Mouse (Mus musculus) central nervous system, embryonic 18 days (tissue): ENCODE measurements around the gene Ptges3. TPM values are rescaled to one million over a fixed set of nuclear protein-coding genes. Genes with fewer than 3 reads are reported as not detected.

ENCODE experiments used
- polyA plus RNA-seq: library from polyadenylated mRNA; depleted of rRNA; stranded (reverse); fragments of >200 nt; gene quantifications from 2 replicates; pipeline ENCODE4 v1.2.3, GENCODE M21; 2012; rRNA removed

The Ptges3 gene
- polyA plus RNA-seq = 78.8 and 81.9 TPM in 2 replicates

DNA sequence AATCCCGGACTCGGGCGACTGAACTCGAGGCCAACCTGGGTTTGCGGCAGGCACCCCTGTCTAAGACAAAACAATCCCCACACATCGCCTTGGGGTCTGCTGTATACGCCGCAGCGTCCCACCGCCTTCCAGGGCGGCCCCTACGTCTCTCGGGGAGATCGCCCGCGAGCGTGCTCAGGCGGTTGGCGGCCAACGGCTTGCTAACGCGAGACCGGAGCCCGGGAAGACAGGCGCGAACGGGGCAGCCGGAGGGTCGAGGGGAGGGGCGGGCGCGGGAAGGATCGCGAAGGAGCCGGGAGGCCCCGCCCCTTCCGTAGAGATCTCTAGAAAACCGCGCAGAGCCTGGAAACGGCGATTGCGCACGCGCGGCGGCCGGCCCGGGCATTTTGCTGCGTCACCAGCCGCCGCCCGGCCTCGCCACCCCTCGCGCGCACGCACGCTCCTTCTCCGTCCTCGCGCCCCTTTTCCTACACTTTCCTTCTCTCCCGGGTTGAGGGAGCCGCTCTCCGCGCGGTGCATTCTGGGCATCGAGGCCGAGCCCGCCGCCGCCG lies at the start of gene Ptges3:
Gene Ptges3, plus strand, starts transcription at position 354 of the 551 bp plus-strand sequence.

DNA sequence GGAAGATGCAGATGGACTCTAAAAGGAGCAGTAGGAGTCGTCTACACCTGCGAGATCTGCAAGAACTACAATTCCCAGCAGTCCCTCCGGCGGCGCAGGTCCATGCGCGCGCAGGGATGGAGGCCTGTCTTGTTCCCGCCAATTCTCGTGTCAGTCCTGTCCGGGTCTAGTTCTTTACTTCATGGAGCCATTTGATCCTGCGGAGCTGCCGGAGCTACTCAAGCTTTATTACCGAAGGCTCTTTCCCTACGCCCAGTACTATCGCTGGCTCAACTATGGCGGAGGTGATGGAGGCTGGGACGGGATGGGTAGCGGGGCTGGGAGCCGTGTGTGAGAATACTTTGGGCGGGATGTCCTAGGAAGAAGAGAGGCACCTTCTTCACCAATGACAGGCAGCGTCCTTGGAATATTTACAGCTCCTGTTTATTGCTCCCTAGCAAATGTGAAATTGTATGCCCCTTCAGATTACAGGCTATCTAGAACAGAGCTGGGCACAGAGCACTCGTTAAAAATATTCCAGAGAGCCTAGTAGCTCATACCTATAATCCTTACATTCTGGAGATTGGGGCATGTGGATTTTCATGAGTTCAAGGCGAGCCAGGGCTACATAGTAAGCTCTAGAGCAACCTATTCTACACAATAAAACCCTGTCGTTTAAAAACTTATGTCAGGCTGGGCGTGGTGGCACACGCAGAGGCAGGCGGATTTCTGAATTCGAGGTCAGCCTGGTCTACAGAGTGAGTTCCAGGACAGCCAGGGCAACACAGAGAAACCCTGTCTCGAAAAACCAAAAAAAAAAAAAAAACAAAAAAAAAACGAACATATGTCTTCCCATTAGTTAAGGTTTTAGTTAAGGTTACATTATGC lies 43.5 kb upstream of the Ptges3 start, which contains the start of gene Prim1:
Gene Prim1, plus strand, starts transcription at position 101 of the 867 bp plus-strand sequence.

DNA sequence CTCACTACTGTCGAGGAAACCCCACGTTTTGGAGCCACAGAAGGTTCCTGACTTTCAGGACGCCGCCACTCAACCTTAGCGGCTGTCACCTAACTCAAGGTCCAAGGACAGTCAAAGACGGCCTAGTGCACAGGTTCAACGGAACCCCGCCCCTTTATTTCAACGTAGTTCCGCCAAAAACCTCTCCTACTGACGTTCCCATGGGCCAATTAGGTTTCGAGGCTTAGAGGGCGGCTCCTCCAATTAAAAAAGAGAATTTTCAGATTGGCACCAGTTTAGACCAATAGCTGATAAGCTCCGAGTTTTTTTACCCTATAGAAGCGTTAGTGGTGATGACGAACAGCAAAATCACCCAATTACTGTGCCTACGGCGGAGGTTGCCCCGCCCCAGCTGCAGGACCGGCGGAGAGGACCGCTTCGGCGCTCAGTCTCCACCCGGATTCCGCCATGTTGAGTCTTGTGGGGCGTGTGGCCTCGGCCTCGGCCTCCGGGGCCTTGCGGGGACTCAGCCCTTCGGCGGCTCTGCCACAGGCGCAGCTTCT lies 24.2 kb downstream of the Ptges3 start, which contains the start of gene Atp5b:
Gene Atp5b, plus strand, starts transcription at position 394 of the 542 bp plus-strand sequence.

DNA sequence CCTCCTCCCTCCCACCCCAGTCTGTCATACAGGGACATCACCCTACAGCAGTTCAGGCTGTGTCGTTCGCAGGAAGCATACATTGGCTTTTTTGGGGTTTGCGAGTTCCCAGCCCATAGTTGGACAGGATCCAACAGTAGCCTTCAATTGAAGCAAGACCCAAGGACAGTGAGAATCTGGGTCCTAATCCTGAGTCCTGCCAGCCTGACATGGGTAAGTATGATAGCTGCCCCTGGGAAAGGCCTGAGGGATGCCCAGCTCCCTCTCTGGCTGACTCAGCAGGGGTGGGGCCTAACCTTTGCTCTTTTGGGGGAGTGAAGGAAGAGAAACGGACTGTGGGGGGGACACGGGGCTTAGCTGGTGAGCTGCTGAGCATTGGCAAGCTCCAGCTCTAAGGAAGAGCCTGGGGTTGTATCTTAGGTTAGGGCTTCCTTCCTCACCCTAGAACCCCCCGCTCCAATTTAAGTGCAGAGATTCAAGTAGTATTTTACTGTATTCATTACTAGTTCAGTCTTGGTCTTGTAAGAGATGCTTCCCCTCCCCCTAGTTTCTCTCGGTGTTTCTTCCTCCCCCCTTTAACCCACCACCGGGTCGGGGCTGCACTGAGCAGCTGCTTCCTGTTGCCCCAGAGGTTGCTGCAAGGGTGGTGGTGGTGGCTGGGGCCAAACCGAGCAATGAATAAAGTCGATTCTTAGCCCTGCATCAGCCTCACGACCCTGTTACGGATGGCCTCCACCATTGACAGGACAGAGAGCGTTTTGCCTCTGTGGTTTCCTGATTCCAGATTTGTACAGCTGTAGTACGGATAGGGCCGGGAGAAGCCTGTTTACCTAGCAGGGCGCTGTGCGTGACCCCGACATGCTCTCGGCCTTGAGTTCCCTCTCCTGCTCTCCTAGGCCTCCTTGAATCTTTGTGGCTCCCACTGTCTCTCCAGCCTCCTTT lies 33.1 kb downstream of the Ptges3 start, which contains the start of gene Baz2a:
Gene Baz2a, plus strand, starts transcription at position 14 of the 942 bp plus-strand sequence.

Other genes starting within 250 kb of the Ptges3 start
- not detected in 2 replicates for gene Rdh19, start 209.0 kb upstream of the Ptges3 start, polyA plus RNA-seq
- gene Rdh16f2, start 192.5 kb upstream of the Ptges3 start, polyA plus RNA-seq = not detected in 2 replicates
- gene Rdh7, start 170.1 kb upstream of the Ptges3 start, polyA plus RNA-seq = not detected in 2 replicates
- gene Sdr9c7, start 160.4 kb upstream of the Ptges3 start, polyA plus RNA-seq = not detected in 2 replicates
- gene Hsd17b6, start 51.3 kb upstream of the Ptges3 start, polyA plus RNA-seq = not detected in 2 replicates
- 28.8 and 29.3 TPM in 2 replicates for gene Prim1, start 43.8 kb upstream of the Ptges3 start, polyA plus RNA-seq
- gene Naca, start 23.4 kb upstream of the Ptges3 start, polyA plus RNA-seq = 338 and 351 TPM in 2 replicates
- gene Atp5b, start 24.3 kb downstream of the Ptges3 start, polyA plus RNA-seq = 1,417 and 1,472 TPM in 2 replicates
- gene Baz2a, start 32.6 kb downstream of the Ptges3 start, polyA plus RNA-seq = 23.7 and 23.9 TPM in 2 replicates
- gene Rbms2, start 121.3 kb downstream of the Ptges3 start, polyA plus RNA-seq = 15.2 and 16.2 TPM in 2 replicates
- 4.4 and 4.9 TPM in 2 replicates for gene Gls2, start 135.5 kb downstream of the Ptges3 start, polyA plus RNA-seq
- gene Spryd4, start 152.9 kb downstream of the Ptges3 start, polyA plus RNA-seq = 13.7 and 13.9 TPM in 2 replicates
- 0.05 and 0.11 TPM in 2 replicates for gene Mip, start 166.9 kb downstream of the Ptges3 start, polyA plus RNA-seq
- 8.5 and 8.8 TPM in 2 replicates for gene Timeless, start 173.1 kb downstream of the Ptges3 start, polyA plus RNA-seq
- 0.12 TPM in 2 replicates for gene Apon, start 195.1 kb downstream of the Ptges3 start, polyA plus RNA-seq
- 0.12 and 0.17 TPM in 2 replicates for gene Apof, start 209.7 kb downstream of the Ptges3 start, polyA plus RNA-seq
- gene Stat2, start 211.6 kb downstream of the Ptges3 start, polyA plus RNA-seq = 33.4 and 33.7 TPM in 2 replicates
- 0.12 and 0.13 TPM in 2 replicates for gene Il23a, start 239.8 kb downstream of the Ptges3 start, polyA plus RNA-seq
- 30.4 and 30.5 TPM in 2 replicates for gene Pan2, start 244.4 kb downstream of the Ptges3 start, polyA plus RNA-seq